Mouse (Mus musculus): Measurements from ENCODE around the gene Tbc1d30. TPM values are rescaled to one million over a fixed set of nuclear protein-coding genes. Genes with fewer than 3 reads are reported as not detected.

Tbc1d30 gene
- polyA plus RNA-seq (2012; rRNA removed; ENCODE audit: low replicate concordance): 1.7 and 2.4 TPM in 2 replicates

DNA sequence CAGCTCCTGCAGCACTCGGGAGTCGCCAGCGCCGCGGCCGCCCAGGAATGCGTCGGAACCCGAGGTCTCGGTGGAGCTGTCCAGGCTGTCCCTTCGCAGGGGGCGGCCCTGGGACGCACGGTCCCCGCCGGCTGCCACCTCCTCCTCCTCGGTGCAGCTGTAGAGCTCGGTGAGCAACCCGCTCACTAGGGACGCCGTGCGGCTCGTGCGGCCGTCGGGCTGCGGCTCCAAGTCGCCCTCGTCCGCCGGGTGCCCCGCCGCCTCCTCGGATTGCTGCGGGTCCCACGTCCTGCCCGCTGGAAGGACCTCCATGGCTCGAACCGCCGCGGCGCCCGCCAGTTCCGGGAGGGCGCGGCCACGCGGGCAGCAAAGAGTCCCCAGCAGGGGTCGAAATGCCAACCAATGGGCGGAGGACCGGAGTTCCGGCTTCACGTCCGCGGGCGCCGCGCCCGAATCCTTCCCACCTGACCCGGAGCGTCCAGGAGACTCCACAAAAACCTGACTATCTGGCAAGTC is at the start of gene Tbc1d30:
Gene Tbc1d30 (minus strand): TSS at position 213 of the 516 bp plus-strand sequence.

DNA sequence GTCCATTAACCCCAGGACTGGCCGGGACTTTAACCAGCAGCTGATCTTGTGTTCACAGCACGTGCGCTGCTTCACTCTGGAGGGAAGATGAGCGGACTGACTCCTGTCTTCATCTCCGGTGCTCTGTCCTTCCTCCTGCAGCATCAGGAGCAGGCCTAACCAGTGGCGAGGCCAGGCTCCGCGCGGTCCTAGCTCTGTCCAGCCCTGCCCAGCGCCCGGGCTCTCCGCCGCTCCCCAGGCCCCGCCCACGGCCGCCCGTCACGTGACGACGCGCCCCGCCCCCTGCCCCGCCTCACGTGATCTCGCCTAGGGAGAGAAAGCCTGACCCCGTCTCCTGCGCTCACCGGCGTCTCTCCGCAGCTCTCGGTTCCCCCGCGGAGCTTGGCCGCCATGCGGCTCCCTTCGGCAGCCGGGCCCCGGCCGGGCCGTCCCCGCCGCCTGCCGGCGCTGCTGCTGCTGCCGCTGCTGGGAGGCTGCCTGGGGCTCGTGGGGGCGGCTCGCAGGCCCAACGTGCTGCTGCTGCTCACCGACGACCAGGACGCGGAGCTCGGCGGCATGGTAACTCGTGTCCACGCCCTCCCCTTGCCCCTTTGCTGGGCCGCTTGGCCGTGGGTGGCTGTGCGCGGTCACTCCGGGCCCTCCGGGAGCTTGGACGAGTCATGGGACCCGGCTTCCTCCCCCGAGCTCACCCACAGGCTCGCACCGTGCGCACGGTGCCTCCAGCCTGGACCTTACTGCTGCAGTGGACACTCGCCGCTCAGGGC is 13.9 kb upstream of the Tbc1d30 start, which contains the start of gene Gns:
Gene Gns (plus strand): TSS at position 290 of the 764 bp plus-strand sequence.

Other genes starting within 250 kb of the Tbc1d30 start
- gene Gns, start 13.8 kb upstream of the Tbc1d30 start, polyA plus RNA-seq (2012; rRNA removed; ENCODE audit: low replicate concordance): 97.5 and 523 TPM in 2 replicates
- gene Rassf3, start 125.1 kb upstream of the Tbc1d30 start, polyA plus RNA-seq (2012; rRNA removed; ENCODE audit: low replicate concordance): 23.1 and 26.2 TPM in 2 replicates
- 6.6 and 14.6 TPM in 2 replicates for gene Tbk1, start 235.5 kb upstream of the Tbc1d30 start, polyA plus RNA-seq (2012; rRNA removed; ENCODE audit: low replicate concordance)

Measured in mammary gland, adult 2 months (tissue).